Mouse (Mus musculus): Measurements from ENCODE around the gene Cdca3. TPM values are rescaled to one million over a fixed set of nuclear protein-coding genes. Genes with fewer than 3 reads are reported as not detected.

Cdca3 gene
- polyA plus RNA-seq, 1 experiment from 2014 or later = 100 TPM

GRCm38 (mm10) chr6:124861266-124861665 lies 31.9 kb downstream of the Cdca3 start:
- no peaks in the 10 kb centered on the region for H3K27me3 ChIP-seq
- 0 out of 2 replicates have a peak, but pooled peaks cover 3% of the 10 kb centered on the region for H3K36me3 ChIP-seq
- H3K9ac ChIP-seq (replicated peaks) = no peak overlapping the region
- peak overlapping the region; percentile 68; the same call in 1 of the 2 replicates for H3K4me2 ChIP-seq (replicated peaks)
- no peak for ATAC-seq (replicated peaks)
- no peak overlapping the region for H3K27ac ChIP-seq (replicated peaks)
- 81% methylated on average over 19 of the region's 19 CpGs for WGBS
- 0 out of 2 replicates have a peak overlapping the region, but pooled peaks have one; percentile 5 for H3K4me3 ChIP-seq
- H3K4me1 ChIP-seq = peaks cover 69% of the 10 kb centered on the region
- no peaks in the 10 kb centered on the region for H3K9me3 ChIP-seq

- no peaks in the 10 kb centered on the region for H3K9me3 ChIP-seq
- peak overlapping the region; percentile 68 for H3K4me2 ChIP-seq (replicated peaks)
- 40% methylated on average over 3 of the region's 3 CpGs for WGBS
- peak overlapping the region; percentile 5; the same call in 1 of the 2 replicates for H3K4me3 ChIP-seq
- peaks cover 66% of the 10 kb centered on the region for H3K4me1 ChIP-seq
- 0 out of 2 replicates have a peak overlapping the region, but pooled peaks have one; percentile 19 for H3K9ac ChIP-seq (replicated peaks)
- peak overlapping the region; percentile 90; the same call in 1 of the 2 replicates for H3K27ac ChIP-seq (replicated peaks)
- no peak for ATAC-seq (replicated peaks)
- 0 out of 2 replicates have a peak, but pooled peaks cover 3% of the 10 kb centered on the region for H3K36me3 ChIP-seq
- no peaks in the 10 kb centered on the region for H3K27me3 ChIP-seq
Observed at GRCm38 (mm10) chr6:124861802-124862201, 32.5 kb downstream of the Cdca3 start.

GRCm38 (mm10) chr6:124862406-124863124 lies 33.2 kb downstream of the Cdca3 start:
- ATAC-seq (replicated peaks) = no peak
- Histone ChIP-seq H3K4me2 (replicated peaks) (peak overlapping the region; percentile 68), H3K9me3 (no peaks in the 10 kb centered on the region)

GRCm38 (mm10) chr6:124863125-124863657 lies 33.8 kb downstream of the Cdca3 start:
- Histone ChIP-seq H3K4me1 (peaks cover 60% of the 10 kb centered on the region), H3K9ac (replicated peaks) (peak overlapping the region; percentile 66), H3K27ac (replicated peaks) (peak overlapping the region; percentile 90), H3K4me2 (replicated peaks) (peak overlapping the region; percentile 68), H3K4me3 (peak overlapping the region; percentile 51), H3K36me3 (0 out of 2 replicates have a peak, but pooled peaks cover 3% of the 10 kb centered on the region), H3K27me3 (no peaks in the 10 kb centered on the region), H3K9me3 (no peaks in the 10 kb centered on the region)
- ATAC-seq (replicated peaks) = peak; percentile 14; the same call in 1 of the 2 replicates
- WGBS = 2% methylated on average over 12 of the region's 16 CpGs

More at GRCm38 (mm10) chr6:124862406-124863124, 33.2 kb downstream of the Cdca3 start:
- Histone ChIP-seq H3K27me3 (no peaks in the 10 kb centered on the region), H3K4me3 (peak overlapping the region; percentile 51), H3K36me3 (0 out of 2 replicates have a peak, but pooled peaks cover 3% of the 10 kb centered on the region), H3K9ac (replicated peaks) (peak overlapping the region; percentile 66), H3K27ac (replicated peaks) (peak overlapping the region; percentile 90), H3K4me1 (peaks cover 66% of the 10 kb centered on the region)
- 8% methylated on average over 8 of the region's 8 CpGs for WGBS

- Histone ChIP-seq H3K27ac (replicated peaks) (peak within 1 kb of the TSS; percentile 90), H3K9me3 (no peaks in the 10 kb centered on the region), H3K36me3 (0 out of 2 replicates have a peak, but pooled peaks cover 2% of the 10 kb centered on the region), H3K4me1 (peaks cover 54% of the 10 kb centered on the region), H3K4me2 (replicated peaks) (peak within 1 kb of the TSS; percentile 68), H3K9ac (replicated peaks) (peak within 1 kb of the TSS; percentile 66), H3K27me3 (no peaks in the 10 kb centered on the region), H3K4me3 (peak within 1 kb of the TSS; percentile 51)
- peak; percentile 72 for ATAC-seq (replicated peaks)
- under 1% methylated on average over 39 of the region's 43 CpGs for WGBS
Observed at GRCm38 (mm10) chr6:124863658-124864298, 34.4 kb downstream of the Cdca3 start, which contains the start of gene Gpr162. TSS of gene Gpr162 (minus strand) at chr6:124863983.

GRCm38 (mm10) chr6:124865766-124866362 lies 36.5 kb downstream of the Cdca3 start:
- Histone ChIP-seq H3K9ac (replicated peaks) (no peak overlapping the region), H3K4me2 (replicated peaks) (no peak overlapping the region), H3K27ac (replicated peaks) (no peak overlapping the region; the same call in 1 of the 2 replicates)

GRCm38 (mm10) chr6:124866560-124866959 lies 37.2 kb downstream of the Cdca3 start:
- H3K4me1 ChIP-seq = peaks cover 33% of the 10 kb centered on the region
- H3K4me2 ChIP-seq (replicated peaks) = no peak overlapping the region
- ATAC-seq (replicated peaks) = no peak
- 53% methylated on average over 6 of the region's 7 CpGs for WGBS
- H3K27me3 ChIP-seq = no peaks in the 10 kb centered on the region
- H3K27ac ChIP-seq (replicated peaks) = no peak overlapping the region
- H3K36me3 ChIP-seq = no peaks in the 10 kb centered on the region
- H3K9ac ChIP-seq (replicated peaks) = no peak overlapping the region
- H3K9me3 ChIP-seq = no peaks in the 10 kb centered on the region
- no peak overlapping the region for H3K4me3 ChIP-seq

More at GRCm38 (mm10) chr6:124865766-124866362, 36.5 kb downstream of the Cdca3 start:
- H3K4me3 ChIP-seq = no peak overlapping the region
- no peaks in the 10 kb centered on the region for H3K27me3 ChIP-seq
- no peaks in the 10 kb centered on the region for H3K9me3 ChIP-seq
- 68% methylated on average over 18 of the region's 18 CpGs for WGBS
- ATAC-seq (replicated peaks) = no peak
- H3K4me1 ChIP-seq = peaks cover 40% of the 10 kb centered on the region
- H3K36me3 ChIP-seq = no peaks in the 10 kb centered on the region

GRCm38 (mm10) chr6:124874348-124874747 lies 45.0 kb downstream of the Cdca3 start:
- Histone ChIP-seq H3K4me3 (no peak overlapping the region), H3K4me2 (replicated peaks) (no peak overlapping the region), H3K4me1 (no peaks in the 10 kb centered on the region), H3K36me3 (no peaks in the 10 kb centered on the region), H3K9ac (replicated peaks) (no peak overlapping the region), H3K27me3 (no peaks in the 10 kb centered on the region), H3K9me3 (no peaks in the 10 kb centered on the region), H3K27ac (replicated peaks) (no peak overlapping the region)
- WGBS = 76% methylated on average over 2 of the region's 3 CpGs
- ATAC-seq (replicated peaks) = no peak

- Histone ChIP-seq H3K4me3 (no peak overlapping the region), H3K9ac (replicated peaks) (no peak overlapping the region), H3K36me3 (no peaks in the 10 kb centered on the region), H3K4me1 (no peaks in the 10 kb centered on the region), H3K4me2 (replicated peaks) (no peak overlapping the region), H3K27me3 (no peaks in the 10 kb centered on the region), H3K9me3 (no peaks in the 10 kb centered on the region), H3K27ac (replicated peaks) (no peak overlapping the region)
- ATAC-seq (replicated peaks) = no peak
- 80% methylated on average over 6 of the region's 6 CpGs for WGBS
Observed at GRCm38 (mm10) chr6:124879390-124879789, 50.0 kb downstream of the Cdca3 start.

- Histone ChIP-seq H3K4me1 (no peaks in the 10 kb centered on the region), H3K9ac (replicated peaks) (no peak overlapping the region), H3K27ac (replicated peaks) (no peak overlapping the region), H3K4me2 (replicated peaks) (no peak overlapping the region), H3K36me3 (no peaks in the 10 kb centered on the region), H3K9me3 (no peaks in the 10 kb centered on the region), H3K4me3 (no peak overlapping the region), H3K27me3 (no peaks in the 10 kb centered on the region)
- ATAC-seq (replicated peaks) = no peak
- WGBS = 91% methylated on average over 9 of the region's 9 CpGs
Observed at GRCm38 (mm10) chr6:124881821-124882220, 52.5 kb downstream of the Cdca3 start.

Data from forebrain, embryonic 15.5 days (tissue).